Mouse (Mus musculus) intestine, embryonic 14.5 days (tissue): Measurements from ENCODE around the gene Olfr10. TPM values are rescaled to one million over a fixed set of nuclear protein-coding genes. Genes with fewer than 3 reads are reported as not detected.

Experiments used
- ATAC-seq: fragments of 200-750 bp; cut with Nextera tagmentation; replicated peaks from 2 replicates; pipeline ENCODE4 v1.8.0; 2017; ENCODE audit warnings: low read depth, moderate number of reproducible peaks, moderate TSS enrichment, moderate library complexity; ENCODE audit not compliant: low FRiP score, low TSS enrichment
- DNase-seq: peaks from one replicate; pipeline ENCODE4 v3.0.0-alpha.2; 2018; ENCODE audit warnings: low spot score
- H3K27ac ChIP-seq: fragments of 300-500 bp; sonication (generic); 2 replicates; pipeline ENCODE4 v1.5.1; 2014; ENCODE audit warnings: low read depth, mild to moderate bottlenecking, control low read depth
- H3K27me3 ChIP-seq: fragments of 300-500 bp; sonication (generic); replicated peaks from 2 replicates; pipeline ENCODE4 v1.6.1; 2014; ENCODE audit warnings: low read length, control low read depth; ENCODE audit not compliant: control insufficient read depth, insufficient read depth
- H3K36me3 ChIP-seq: fragments of 300-500 bp; sonication (generic); 2 replicates; pipeline ENCODE4 v1.6.1; 2014; ENCODE audit warnings: low read length, control low read depth; ENCODE audit not compliant: control insufficient read depth, insufficient read depth
- H3K4me1 ChIP-seq: fragments of 300-500 bp; sonication (generic); replicated peaks from 2 replicates; pipeline ENCODE4 v1.6.1; 2014; ENCODE audit warnings: low read length, control low read depth, mixed read lengths; ENCODE audit not compliant: control insufficient read depth, insufficient read depth
- H3K4me2 ChIP-seq: fragments of 300-500 bp; sonication (generic); 2 replicates; pipeline ENCODE4 v1.6.1; 2014; ENCODE audit warnings: low read length
- H3K4me3 ChIP-seq: fragments of 300-500 bp; sonication (generic); 2 replicates; pipeline ENCODE4 v1.5.1; 2014; ENCODE audit warnings: low read depth, low read length, control low read depth, mixed read lengths
- H3K9ac ChIP-seq: fragments of 300-500 bp; sonication (generic); 2 replicates; pipeline ENCODE4 v1.6.1; 2014; ENCODE audit warnings: mild to moderate bottlenecking, low read length
- H3K9me3 ChIP-seq: fragments of 300-500 bp; sonication (generic); 2 replicates; pipeline ENCODE4 v1.6.1; 2016; ENCODE audit warnings: low read length, control low read depth; ENCODE audit not compliant: control insufficient read depth
- WGBS: fragments of 180-500 bp; shearing (Covaris S2); extraction: QIAGEN DNeasy Blood & Tissue Kit; methylation state at CpG from one replicate; pipeline ENCODE4 v1.1.7; 2014; 5-methylcytosine and 5-hydroxymethylcytosine counted together
- polyA plus RNA-seq: library from polyadenylated mRNA; unstranded; fragments of >200 nt; fragmentation: Nextera tagmentation; extraction: Ambion mirVana; gene quantifications from 2 replicates; pipeline ENCODE4 v1.2.1, GENCODE M21; 2014

Olfr10 gene
- polyA plus RNA-seq, 1 experiment from 2014 or later: not detected

DNA sequence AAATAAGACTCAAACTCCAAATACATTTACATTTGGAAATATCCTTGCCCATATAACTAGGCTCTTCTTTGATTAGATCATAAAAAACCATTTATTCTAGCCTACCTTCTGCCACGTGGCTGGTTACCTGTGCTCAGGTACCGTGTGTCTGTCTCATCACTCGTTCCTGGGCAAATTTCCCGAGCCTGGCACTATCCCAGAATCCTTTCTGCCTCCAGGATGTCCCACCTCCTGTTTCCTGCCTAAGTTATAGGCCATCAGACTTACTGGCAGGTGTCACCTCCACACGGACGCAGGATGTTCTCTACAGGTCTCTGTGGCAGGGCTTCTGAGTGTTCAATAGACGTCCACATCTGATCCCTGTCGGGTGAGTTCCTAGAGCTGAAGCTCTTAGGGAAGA is 39.4 kb upstream of the Olfr10 start:
- H3K27ac ChIP-seq: no peak overlapping the region
- peaks cover 40% of the 10 kb centered on the region for H3K36me3 ChIP-seq
- H3K4me2 ChIP-seq: no peak overlapping the region
- H3K9me3 ChIP-seq: no peaks in the 10 kb centered on the region
- H3K9ac ChIP-seq: no peak overlapping the region
- no peak overlapping the region for H3K4me3 ChIP-seq
- peaks cover 5% of the 10 kb centered on the region; the same call in 1 of the 2 replicates for H3K4me1 ChIP-seq
- 88% methylated on average over 8 of the region's 8 CpGs for WGBS
- H3K27me3 ChIP-seq: no peaks in the 10 kb centered on the region
- ATAC-seq: no peak
- no peak for DNase-seq

DNA sequence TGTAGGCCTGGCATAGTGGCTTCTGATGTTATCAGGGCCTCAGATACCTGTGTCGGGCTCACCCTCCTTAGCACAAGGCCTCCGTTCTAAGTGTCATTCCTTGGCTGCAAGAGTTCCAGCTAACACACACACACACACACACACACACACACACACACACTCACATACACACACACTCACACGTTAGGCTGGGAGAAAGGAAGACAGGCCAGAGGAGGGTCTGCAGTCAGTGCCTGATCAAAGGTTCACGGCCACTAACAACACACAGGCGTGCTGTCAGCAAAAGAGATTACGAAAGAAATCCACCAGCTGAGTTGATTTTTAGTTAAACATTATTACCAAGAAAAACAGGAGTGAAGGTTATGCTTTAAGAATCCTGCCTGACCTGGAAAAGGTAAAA is 37.9 kb upstream of the Olfr10 start:
- WGBS: 57% methylated on average over 6 of the region's 6 CpGs
- no peak overlapping the region for H3K9ac ChIP-seq
- DNase-seq (no peak), ATAC-seq (no peak)
- H3K36me3 ChIP-seq: peaks cover 24% of the 10 kb centered on the region
- H3K4me1 ChIP-seq: peaks cover 5% of the 10 kb centered on the region; the same call in 1 of the 2 replicates
- no peaks in the 10 kb centered on the region for H3K27me3 ChIP-seq
- no peak overlapping the region for H3K4me3 ChIP-seq
- no peaks in the 10 kb centered on the region for H3K9me3 ChIP-seq
- H3K27ac ChIP-seq: no peak overlapping the region
- H3K4me2 ChIP-seq: no peak overlapping the region

DNA sequence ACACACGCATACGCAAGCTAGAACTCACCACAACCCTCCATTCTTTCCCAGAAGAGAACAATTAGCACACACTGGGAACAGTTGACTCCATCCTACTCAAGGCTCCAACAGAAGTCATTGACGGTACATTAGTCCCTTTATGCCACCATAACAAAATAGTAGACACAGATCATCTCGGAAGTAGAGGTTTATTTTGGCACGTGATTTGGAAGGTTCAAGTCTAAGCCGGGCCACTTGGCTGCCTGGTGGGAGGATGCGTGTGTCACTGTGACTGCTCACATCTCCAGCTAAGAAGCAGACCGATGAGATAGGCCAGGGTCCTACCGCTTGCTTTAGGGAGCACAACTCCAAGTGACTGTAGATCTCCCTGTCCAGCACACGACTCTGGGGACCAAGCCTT is 37.2 kb upstream of the Olfr10 start:
- Histone ChIP-seq H3K4me1 (peaks cover 5% of the 10 kb centered on the region; the same call in 1 of the 2 replicates), H3K4me2 (no peak overlapping the region), H3K9me3 (no peaks in the 10 kb centered on the region), H3K27me3 (no peaks in the 10 kb centered on the region), H3K27ac (no peak overlapping the region), H3K4me3 (no peak overlapping the region), H3K36me3 (peaks cover 19% of the 10 kb centered on the region; the same call in 1 of the 2 replicates), H3K9ac (no peak overlapping the region)
- 87% methylated on average over 10 of the region's 10 CpGs for WGBS
- ATAC-seq: no peak
- no peak for DNase-seq

DNA sequence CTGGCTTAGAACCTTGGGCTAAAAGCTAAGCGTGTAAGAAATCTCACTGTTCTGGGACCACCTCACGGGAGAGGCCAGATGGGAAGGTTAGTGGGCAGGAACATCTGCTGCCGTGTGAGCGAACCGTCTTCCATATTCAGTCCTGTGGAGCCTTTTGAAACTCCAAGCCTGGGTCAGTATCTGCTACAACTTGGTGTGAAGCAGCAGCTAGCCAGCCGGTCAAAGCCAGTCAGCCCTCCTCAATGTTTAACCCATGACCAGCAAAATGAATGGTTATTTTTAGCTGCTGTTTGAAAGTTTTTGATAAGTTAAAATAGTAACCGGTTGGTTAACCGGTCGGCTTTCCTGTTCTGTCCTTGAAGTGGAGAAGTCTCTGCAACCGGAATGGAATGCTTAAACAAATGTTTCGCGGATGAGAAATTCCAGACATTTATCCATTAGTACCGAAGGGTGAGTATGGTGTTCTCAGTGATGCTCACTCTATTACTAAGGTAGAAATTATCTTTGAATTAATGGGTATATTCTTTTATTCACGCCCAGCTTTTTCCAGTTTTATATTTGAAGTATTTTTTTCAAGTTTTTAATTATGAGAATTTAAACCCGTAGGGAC is 36.5 kb upstream of the Olfr10 start:
- Histone ChIP-seq H3K4me3 (no peak overlapping the region), H3K4me1 (peaks cover 5% of the 10 kb centered on the region; the same call in 1 of the 2 replicates), H3K27ac (no peak overlapping the region; the same call in 1 of the 2 replicates), H3K9me3 (no peaks in the 10 kb centered on the region), H3K36me3 (peaks cover 19% of the 10 kb centered on the region; the same call in 1 of the 2 replicates), H3K9ac (no peak overlapping the region), H3K27me3 (no peaks in the 10 kb centered on the region), H3K4me2 (no peak overlapping the region)
- no peak for ATAC-seq
- no peak for DNase-seq
- WGBS: 52% methylated on average over 15 of the region's 15 CpGs

DNA sequence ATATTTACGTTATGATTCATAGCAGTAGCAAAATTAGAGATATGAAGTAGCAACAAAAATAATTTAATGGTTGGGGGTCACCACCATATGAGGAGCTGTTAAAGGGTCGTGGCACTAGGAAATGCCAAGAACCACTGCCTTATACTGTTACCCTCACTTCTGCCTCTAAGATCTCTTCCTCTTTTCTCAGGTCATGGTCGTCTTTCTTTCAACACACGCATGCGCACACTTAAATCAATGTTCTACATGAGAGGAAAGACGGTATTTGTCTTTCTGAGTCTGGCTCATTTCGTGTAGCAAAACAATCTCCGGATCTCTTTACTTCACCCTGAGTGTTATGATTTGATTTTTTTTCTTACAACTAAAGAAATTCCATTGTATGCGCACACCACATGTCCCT is 34.8 kb upstream of the Olfr10 start:
- Histone ChIP-seq H3K9me3 (no peaks in the 10 kb centered on the region), H3K4me2 (no peak overlapping the region)
- 91% methylated on average over 9 of the region's 9 CpGs for WGBS

DNA sequence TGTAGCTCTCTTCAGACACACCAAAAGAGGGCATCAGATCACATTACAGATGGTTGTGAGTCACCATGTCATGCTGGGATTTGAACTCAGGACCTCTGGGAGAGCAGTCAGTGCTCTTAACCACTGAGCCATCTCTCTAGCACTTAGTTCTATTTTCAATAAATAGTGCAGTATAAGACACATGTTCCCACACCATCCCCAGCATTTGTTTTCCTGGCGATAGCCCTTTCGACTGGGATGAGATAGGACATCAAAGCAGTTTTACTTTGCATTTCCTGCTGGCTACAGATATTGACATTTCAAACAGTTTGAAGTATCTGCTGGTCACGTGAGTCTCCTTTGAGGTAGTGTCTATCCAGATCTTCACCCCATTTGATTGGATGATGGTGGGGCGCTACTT is 34.2 kb upstream of the Olfr10 start:
- ATAC-seq: no peak

More for the DNA sequence above, 34.8 kb upstream of the Olfr10 start:
- Histone ChIP-seq H3K27ac (no peak overlapping the region), H3K4me1 (peaks cover 5% of the 10 kb centered on the region; the same call in 1 of the 2 replicates), H3K9ac (no peak overlapping the region), H3K36me3 (peaks cover 6% of the 10 kb centered on the region; the same call in 1 of the 2 replicates), H3K4me3 (no peak overlapping the region), H3K27me3 (no peaks in the 10 kb centered on the region)
- no peak for DNase-seq
- no peak for ATAC-seq

DNA sequence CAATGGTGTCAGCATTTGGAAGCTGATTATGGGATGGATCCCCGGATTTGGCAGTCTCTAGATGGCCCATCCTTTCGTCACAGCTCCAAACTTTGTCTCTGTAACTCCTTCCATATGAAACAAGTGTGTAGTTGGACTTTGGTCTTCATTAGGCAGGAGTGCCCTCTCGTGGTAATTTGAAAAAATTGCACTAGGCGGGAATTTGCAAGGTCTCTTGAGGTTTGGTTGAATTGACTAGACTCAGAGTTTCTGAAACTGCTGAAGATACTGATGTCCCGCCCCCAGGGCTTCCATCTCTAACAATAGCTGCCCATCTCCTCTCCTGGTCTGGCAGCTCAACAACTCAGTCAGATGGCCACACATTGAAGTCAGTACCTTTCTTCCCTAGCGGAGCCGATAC is 33.2 kb upstream of the Olfr10 start:
- Histone ChIP-seq H3K27ac (no peak overlapping the region), H3K4me3 (no peak overlapping the region), H3K9ac (no peak overlapping the region), H3K4me2 (no peak overlapping the region), H3K4me1 (peaks cover 5% of the 10 kb centered on the region; the same call in 1 of the 2 replicates), H3K36me3 (no peaks in the 10 kb centered on the region), H3K27me3 (no peaks in the 10 kb centered on the region), H3K9me3 (no peaks in the 10 kb centered on the region)
- ATAC-seq: 0 out of 2 replicates have a peak, but pooled peaks have one; percentile 3
- 28% methylated on average over 7 of the region's 7 CpGs for WGBS
- DNase-seq: peak; percentile 61

More for the DNA sequence above, 34.2 kb upstream of the Olfr10 start:
- Histone ChIP-seq H3K27ac (no peak overlapping the region), H3K4me2 (no peak overlapping the region), H3K4me1 (peaks cover 5% of the 10 kb centered on the region; the same call in 1 of the 2 replicates), H3K27me3 (no peaks in the 10 kb centered on the region), H3K36me3 (no peaks in the 10 kb centered on the region), H3K4me3 (no peak overlapping the region), H3K9me3 (no peaks in the 10 kb centered on the region), H3K9ac (no peak overlapping the region)
- WGBS: 87% methylated on average over 4 of the region's 4 CpGs
- no peak for DNase-seq

DNA sequence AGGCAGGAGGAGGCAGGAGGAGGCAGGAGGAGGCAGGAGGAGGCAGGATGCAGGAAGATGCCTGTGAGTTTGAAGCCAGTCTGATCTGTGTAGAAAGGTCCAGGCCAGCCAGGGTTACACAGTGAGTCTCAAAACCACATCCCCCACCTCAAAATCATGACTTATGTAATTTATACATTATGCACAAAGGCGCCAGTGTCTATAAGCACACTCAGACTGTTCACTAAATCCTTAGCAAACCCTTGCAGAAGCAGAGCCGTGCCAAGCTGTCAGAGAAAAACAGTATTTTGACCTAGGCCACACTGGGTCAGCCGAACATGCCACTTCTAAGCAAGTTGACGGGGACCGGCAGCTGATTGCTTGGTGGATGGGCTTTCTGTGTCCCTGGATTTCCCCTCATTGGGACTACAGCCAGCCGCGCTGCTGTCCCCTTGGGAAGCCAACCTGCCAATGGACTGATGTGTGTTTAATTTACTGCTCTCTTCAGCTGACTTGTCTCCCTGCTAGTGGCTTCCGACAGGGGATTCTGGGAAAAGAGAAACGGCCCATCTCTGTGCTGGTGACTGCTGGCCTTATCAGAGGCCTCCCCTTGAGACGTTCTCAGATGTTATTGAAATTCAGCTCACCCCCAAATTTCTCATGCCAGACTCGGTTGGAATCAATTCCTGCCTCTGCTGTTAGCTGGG is 30.6 kb upstream of the Olfr10 start:
- Histone ChIP-seq H3K4me2 (no peak overlapping the region), H3K9ac (no peak overlapping the region), H3K4me3 (no peak overlapping the region), H3K27ac (no peak overlapping the region), H3K27me3 (no peaks in the 10 kb centered on the region), H3K36me3 (no peaks in the 10 kb centered on the region), H3K9me3 (no peaks in the 10 kb centered on the region), H3K4me1 (no peaks in the 10 kb centered on the region)
- WGBS: 63% methylated on average over 11 of the region's 11 CpGs
- ATAC-seq: no peak
- DNase-seq: no peak
